Mouse (Mus musculus) hindbrain, postnatal 0 days (tissue): ENCODE results near the gene Clpsl2. TPM values are rescaled to one million over a fixed set of nuclear protein-coding genes. Genes with fewer than 3 reads are reported as not detected.

ENCODE experiments used
- ATAC-seq: fragments of 200-750 bp; cut with Nextera tagmentation; 2 replicates; pipeline ENCODE4 v1.8.0; 2017; ENCODE audit warnings: mild to moderate bottlenecking, moderate TSS enrichment, moderate library complexity
- DNase-seq: peaks from one replicate; pipeline ENCODE4 v3.0.0-alpha.2; 2015; ENCODE audit warnings: low spot score
- H3K27ac ChIP-seq: fragments of 300-500 bp; sonication (generic); 2 replicates; pipeline ENCODE4 v1.5.1; 2014; ENCODE audit warnings: mild to moderate bottlenecking
- H3K27me3 ChIP-seq: fragments of 300-500 bp; sonication (generic); 2 replicates; pipeline ENCODE4 v1.6.1; 2014; ENCODE audit warnings: low read length, mixed read lengths; ENCODE audit not compliant: insufficient read depth
- H3K36me3 ChIP-seq: fragments of 300-500 bp; sonication (generic); 2 replicates; pipeline ENCODE4 v1.6.1; 2014; ENCODE audit warnings: low read length, mixed read lengths; ENCODE audit not compliant: insufficient read depth
- H3K4me1 ChIP-seq: fragments of 300-500 bp; sonication (generic); 2 replicates; pipeline ENCODE4 v1.6.1; 2014; ENCODE audit warnings: antibody characterized with exemption, low read length, mixed read lengths; ENCODE audit not compliant: insufficient read depth
- H3K4me2 ChIP-seq: fragments of 300-500 bp; sonication (generic); 2 replicates; pipeline ENCODE4 v1.6.1; 2014; ENCODE audit warnings: low read depth, mild to moderate bottlenecking, low read length, moderate library complexity, mixed read lengths
- H3K4me3 ChIP-seq: fragments of 300-500 bp; sonication (generic); 2 replicates; pipeline ENCODE4 v1.5.1; 2014; ENCODE audit warnings: low read length
- H3K9ac ChIP-seq: fragments of 300-500 bp; sonication (generic); replicated peaks from 2 replicates; pipeline ENCODE4 v1.6.1; 2014; ENCODE audit warnings: mild to moderate bottlenecking, low read length, moderate library complexity, mixed read lengths
- H3K9me3 ChIP-seq: fragments of 300-500 bp; sonication (generic); 2 replicates; pipeline ENCODE4 v1.6.1; 2016; ENCODE audit warnings: low read length, mixed read lengths
- CTCF ChIP-seq: IDR thresholded peaks from 2 replicates; pipeline ENCODE4 v1.5.1; 2016; ENCODE audit warnings: antibody characterized with exemption, control low read depth, low read depth
- WGBS: fragments of 180-500 bp; shearing (Covaris S2); extraction: QIAGEN DNeasy Blood & Tissue Kit; methylation state at CpG from one replicate; pipeline ENCODE4 v1.1.7; 2014; 5-methylcytosine and 5-hydroxymethylcytosine counted together
- polyA plus RNA-seq: library from polyadenylated mRNA; unstranded; fragments of >200 nt; fragmentation: Nextera tagmentation; extraction: Ambion mirVana; gene quantifications from 2 replicates; pipeline ENCODE4 v1.2.1, GENCODE M21; 2015
- total RNA-seq: library from RNA; depleted of rRNA; stranded (reverse); fragments of >200 nt; gene quantifications from 2 replicates; pipeline ENCODE4 v1.2.3, GENCODE M21; 2014

The Clpsl2 gene
- total and polyA plus RNA-seq, 2 experiments from 2014 or later, result not detected

GRCm38 (mm10) chr17:28524831-28525430 lies 24.3 kb upstream of the Clpsl2 start:
- H3K9me3 ChIP-seq, result no peaks in the 10 kb centered on the region
- H3K27ac ChIP-seq, result no peak overlapping the region
- no peak overlapping the region for H3K4me3 ChIP-seq
- no peak overlapping the region for H3K4me2 ChIP-seq
- WGBS, result 71% methylated on average over 4 of the region's 4 CpGs
- H3K9ac ChIP-seq, result no peak overlapping the region
- TF ChIP-seq CTCF, result peak; percentile 33
- H3K36me3 ChIP-seq, result no peaks in the 10 kb centered on the region
- peaks cover 6% of the 10 kb centered on the region; the same call in 1 of the 2 replicates for H3K4me1 ChIP-seq
- ATAC-seq, result no peak
- no peak for DNase-seq
- no peaks in the 10 kb centered on the region for H3K27me3 ChIP-seq

- no peak for TF ChIP-seq CTCF
- peak; percentile 22 for ATAC-seq
Measured at GRCm38 (mm10) chr17:28527184-28528042, 21.8 kb upstream of the Clpsl2 start.

GRCm38 (mm10) chr17:28528043-28528351 lies 21.2 kb upstream of the Clpsl2 start:
- no peak overlapping the region for H3K4me3 ChIP-seq
- WGBS, result 3% methylated on average over 6 of the region's 6 CpGs
- H3K4me2 ChIP-seq, result 0 out of 2 replicates have a peak overlapping the region, but pooled peaks have one; percentile 16
- H3K27me3 ChIP-seq, result no peaks in the 10 kb centered on the region
- TF ChIP-seq CTCF, result peak; percentile 99
- ATAC-seq, result peak; percentile 61; the same call in 1 of the 2 replicates
- H3K27ac ChIP-seq, result no peak overlapping the region
- peak; percentile 92 for DNase-seq
- no peaks in the 10 kb centered on the region for H3K9me3 ChIP-seq
- H3K9ac ChIP-seq, result no peak overlapping the region
- peaks cover 6% of the 10 kb centered on the region; the same call in 1 of the 2 replicates for H3K4me1 ChIP-seq
- no peaks in the 10 kb centered on the region for H3K36me3 ChIP-seq

More at GRCm38 (mm10) chr17:28527184-28528042, 21.8 kb upstream of the Clpsl2 start:
- peak; percentile 4 for DNase-seq
- 0 out of 2 replicates have a peak overlapping the region, but pooled peaks have one; percentile 16 for H3K4me2 ChIP-seq
- no peaks in the 10 kb centered on the region for H3K9me3 ChIP-seq
- no peaks in the 10 kb centered on the region for H3K27me3 ChIP-seq
- no peak overlapping the region for H3K9ac ChIP-seq
- H3K36me3 ChIP-seq, result no peaks in the 10 kb centered on the region
- H3K4me1 ChIP-seq, result peaks cover 6% of the 10 kb centered on the region; the same call in 1 of the 2 replicates
- WGBS, result 44% methylated on average over 12 of the region's 12 CpGs
- no peak overlapping the region for H3K27ac ChIP-seq
- H3K4me3 ChIP-seq, result no peak overlapping the region

GRCm38 (mm10) chr17:28529116-28529515 lies 20.1 kb upstream of the Clpsl2 start:
- Histone ChIP-seq H3K27ac (no peak overlapping the region), H3K36me3 (no peaks in the 10 kb centered on the region), H3K4me3 (no peak overlapping the region), H3K4me2 (no peak overlapping the region), H3K4me1 (peaks cover 2% of the 10 kb centered on the region; the same call in 1 of the 2 replicates), H3K27me3 (no peaks in the 10 kb centered on the region), H3K9ac (no peak overlapping the region), H3K9me3 (no peaks in the 10 kb centered on the region)
- ATAC-seq (no peak), DNase-seq (no peak)
- WGBS, result 72% methylated on average over 4 of the region's 4 CpGs
- TF ChIP-seq CTCF, result no peak

- no peak for TF ChIP-seq CTCF
- WGBS, result 90% methylated on average over 6 of the region's 6 CpGs
- no peak within 1 kb of the TSS for H3K4me3 ChIP-seq
- no peaks in the 10 kb centered on the region for H3K9me3 ChIP-seq
- no peaks in the 10 kb centered on the region for H3K27me3 ChIP-seq
- no peaks in the 10 kb centered on the region for H3K4me1 ChIP-seq
- H3K27ac ChIP-seq, result no peak within 1 kb of the TSS
- ATAC-seq (no peak), DNase-seq (no peak)
- no peak within 1 kb of the TSS for H3K9ac ChIP-seq
- 0 out of 2 replicates have a peak within 1 kb of the TSS, but pooled peaks have one; percentile 5 for H3K4me2 ChIP-seq
- H3K36me3 ChIP-seq, result no peaks in the 10 kb centered on the region
Measured at GRCm38 (mm10) chr17:28530506-28530905, 18.7 kb upstream of the Clpsl2 start, which contains the start of gene Armc12. Gene Armc12, plus strand, starts transcription at chr17:28530806.

GRCm38 (mm10) chr17:28531946-28532345 lies 17.3 kb upstream of the Clpsl2 start:
- no peaks in the 10 kb centered on the region for H3K4me1 ChIP-seq
- no peak overlapping the region for H3K9ac ChIP-seq
- ATAC-seq, result no peak
- H3K27me3 ChIP-seq, result no peaks in the 10 kb centered on the region
- WGBS, result 18% methylated on average over 18 of the region's 18 CpGs
- DNase-seq, result no peak
- no peaks in the 10 kb centered on the region for H3K9me3 ChIP-seq
- no peaks in the 10 kb centered on the region for H3K36me3 ChIP-seq
- no peak overlapping the region for H3K27ac ChIP-seq
- no peak overlapping the region for H3K4me3 ChIP-seq
- TF ChIP-seq CTCF, result no peak
- 0 out of 2 replicates have a peak overlapping the region, but pooled peaks have one; percentile 5 for H3K4me2 ChIP-seq
